18 mouse cellular contexts compared by ENCODE assay signal in the genomic region with DNA sequence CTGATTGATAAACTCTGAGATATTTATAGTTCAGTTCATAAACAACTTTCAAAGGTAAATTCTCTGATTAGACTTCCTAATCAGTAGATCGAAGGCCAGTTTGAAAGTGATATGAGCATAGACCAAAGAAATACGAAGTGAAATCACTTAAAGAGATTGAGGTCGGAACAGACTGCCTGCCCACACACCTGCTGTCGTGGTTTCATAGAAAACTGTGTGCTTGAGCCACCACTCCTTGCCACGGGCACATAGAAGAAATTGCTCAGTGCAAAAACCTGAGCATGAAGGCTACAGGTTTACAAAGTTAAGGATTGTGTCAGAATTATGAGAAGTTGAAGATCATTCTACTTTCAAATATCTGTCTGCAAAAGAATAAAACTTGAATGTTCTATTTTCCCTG. TPM values are rescaled to one million over a fixed set of nuclear protein-coding genes. Genes with fewer than 3 reads are reported as not detected.
A peak's percentile ranks its signal among the peaks of the same experiment; 100 is the strongest.
DNase-seq lines count a peak whose midpoint lies in the region; TF ChIP-seq lines count a peak whose summit lies in the region.
"Had no signal": no experiment of that assay in that cellular context is flagged by ENCODE, and none has a peak within 500 bp of the region (broad histone marks: within the 10 kb centered on the region; RNA-seq: fewer than 3 reads in every experiment).

No protein-coding gene starts in this region.

- peak; percentile 42 for DNase-seq in heart, adult 11 months
- DNase-seq in heart, postnatal 36 days: no peak
- peak in 1 of 2 experiments; percentile 51 for DNase-seq in left cerebral cortex, adult 2 months (ENCODE audit: extremely low spot score in 1 of 2, low spot score in 2 of 2)
- no peak for DNase-seq in left cerebral cortex, postnatal 10 days (ENCODE audit: extremely low spot score in 1 of 2, low spot score in 2 of 2)
- peak; percentile 34 to 53 for DNase-seq in right cerebral cortex, postnatal 36 days (ENCODE audit: low spot score in 2 of 2)
- no peak for DNase-seq in right cerebral cortex, postnatal 10 days (ENCODE audit: low spot score in 2 of 2)
- no peak for DNase-seq in spleen, adult 18-20 months
- no peak for DNase-seq in kidney, adult 9 months
- DNase-seq: adrenal gland, adult 2 months; adrenal gland, postnatal 25 days; cerebellum, adult 2 months; cerebellum, postnatal 10 days; gastrocnemius, postnatal 14 days had no signal

- intact Hi-C loops in heart, postnatal 36 days (cut with DNase I): no loop called here
- intact Hi-C loops in left cerebral cortex, adult 2 months (cut with DNase I): no loop called here
- intact Hi-C loops in left cerebral cortex, postnatal 10 days (cut with DNase I): no loop called here

- H3K4me3 ChIP-seq in left cerebral cortex, adult 2 months: no peak overlapping the region
- H3K4me3 ChIP-seq: embryonic facial prominence, embryonic 10.5 days; erythroblast, embryonic 14.5 days; forebrain, embryonic 10.5 days; heart, embryonic 12.5 days; hindbrain, embryonic 15.5 days had no signal

- H3K27ac ChIP-seq in left cerebral cortex, adult 2 months: peak overlapping the region; percentile 42
- H3K27ac ChIP-seq: embryonic facial prominence, embryonic 10.5 days; forebrain, embryonic 10.5 days; hindbrain, embryonic 15.5 days had no signal

- TF ChIP-seq CTCF in left cerebral cortex, adult 2 months (IDR thresholded peaks at IDR 0.05): no peak

RNA-seq across cellular contexts. Expression of a gene that starts 49.7 kb away (rescaled TPM):
- 10 to 100 TPM; 11.7 to 12.0 TPM for total RNA-seq in heart, postnatal 36 days (2021)
- total RNA-seq in left cerebral cortex, adult 2 months (2021): 10 to 100 TPM; 91.3 to 91.5 TPM
- total RNA-seq in left cerebral cortex, postnatal 10 days (2021): 100 to 1,000 TPM in 1 of 2 experiments, 10 to 100 TPM in 1; 97.7 to 100 TPM

Comparison
In these comparisons a context has a peak if more than half of its experiments do, and no peak if none do; other contexts are left out.
1. DNase-seq: peak in heart, adult 11 months (single experiment) and right cerebral cortex, postnatal 36 days (2 of 2); none in heart, postnatal 36 days (0 of 2), left cerebral cortex, postnatal 10 days (0 of 2), right cerebral cortex, postnatal 10 days (0 of 2), spleen, adult 18-20 months (0 of 2) and kidney, adult 9 months (single experiment).
2. RNA of a gene that starts 49.7 kb away (total RNA-seq): 97.7 to 100 TPM in left cerebral cortex, postnatal 10 days and 91.3 to 91.5 TPM in left cerebral cortex, adult 2 months; 11.7 to 12.0 TPM in heart, postnatal 36 days; every median in the first group is over 4 times any median in the second.